Mouse (Mus musculus): ENCODE measurements at regions not wholly inside any gene's neighbourhood (a gene's known extent, or its start where the extent isn't known, plus 50 kb on each side); places are given as distances from the start of the nearest gene placed in this dataset.
"Not testable (repeated sequence)": the region's sequence is repeated elsewhere in the genome, so short reads cannot be mapped to it uniquely, and the experiment has no call there.

GRCm38 (mm10) chr11:71285193-71285592, 54.7 kb upstream of the Nlrp1b start:
- DNase-seq (ENCODE audit: low spot score in 2 of 2), result no peak

- not testable (repeated sequence) for DNase-seq (ENCODE audit: low spot score in 2 of 2)
Observed at GRCm38 (mm10) chr11:71288243-71288642, 57.7 kb upstream of the Nlrp1b start.

- no peak for DNase-seq (ENCODE audit: low spot score in 2 of 2)
Observed at GRCm38 (mm10) chr11:71289490-71289889, 59.0 kb upstream of the Nlrp1b start.

- no peak for DNase-seq (ENCODE audit: low spot score in 2 of 2)
Observed at GRCm38 (mm10) chr11:71299479-71299878, 68.9 kb upstream of the Nlrp1b start.

GRCm38 (mm10) chr11:71323439-71323838, 92.9 kb upstream of the Nlrp1b start:
- no peak for DNase-seq (ENCODE audit: low spot score in 2 of 2)

GRCm38 (mm10) chr11:71337428-71337827, 106.9 kb upstream of the Nlrp1b start:
- no peak for DNase-seq (ENCODE audit: low spot score in 2 of 2)

- no peak for DNase-seq (ENCODE audit: low spot score in 2 of 2)
Observed at GRCm38 (mm10) chr11:71346024-71346423, 115.5 kb upstream of the Nlrp1b start.

GRCm38 (mm10) chr11:71357089-71357488, 126.6 kb upstream of the Nlrp1b start:
- DNase-seq (ENCODE audit: low spot score in 2 of 2), result no peak

- no peak for DNase-seq (ENCODE audit: low spot score in 2 of 2)
Observed at GRCm38 (mm10) chr11:71360856-71361255, 130.3 kb upstream of the Nlrp1b start.

- no peak for DNase-seq (ENCODE audit: low spot score in 2 of 2)
Observed at GRCm38 (mm10) chr11:71371871-71372270, 141.3 kb upstream of the Nlrp1b start.

GRCm38 (mm10) chr11:71375132-71375531, 144.6 kb upstream of the Nlrp1b start:
- no peak for DNase-seq (ENCODE audit: low spot score in 2 of 2)

- DNase-seq (ENCODE audit: low spot score in 2 of 2), result no peak
Observed at GRCm38 (mm10) chr11:71388411-71388810, 157.9 kb upstream of the Nlrp1b start.

GRCm38 (mm10) chr11:71389659-71390058, 159.1 kb upstream of the Nlrp1b start:
- no peak for DNase-seq (ENCODE audit: low spot score in 2 of 2)

- no peak for DNase-seq (ENCODE audit: low spot score in 2 of 2)
Observed at GRCm38 (mm10) chr11:71390151-71390550, 159.6 kb upstream of the Nlrp1b start.

- no peak for DNase-seq (ENCODE audit: low spot score in 2 of 2)
Observed at GRCm38 (mm10) chr11:71390616-71391015, 160.1 kb upstream of the Nlrp1b start.

GRCm38 (mm10) chr11:71393406-71393805, 162.9 kb upstream of the Nlrp1b start:
- DNase-seq (ENCODE audit: low spot score in 2 of 2), result no peak

- DNase-seq (ENCODE audit: low spot score in 2 of 2), result no peak
Observed at GRCm38 (mm10) chr11:71395023-71395422, 164.5 kb upstream of the Nlrp1b start.

GRCm38 (mm10) chr11:71395631-71396030, 165.1 kb upstream of the Nlrp1b start:
- DNase-seq (ENCODE audit: low spot score in 2 of 2), result no peak

GRCm38 (mm10) chr11:71400351-71400750, 169.8 kb upstream of the Nlrp1b start:
- no peak for DNase-seq (ENCODE audit: low spot score in 2 of 2)

- DNase-seq (ENCODE audit: low spot score in 2 of 2), result no peak
Observed at GRCm38 (mm10) chr11:71401411-71402276, 171.1 kb upstream of the Nlrp1b start.

GRCm38 (mm10) chr11:71404361-71404760, 173.8 kb upstream of the Nlrp1b start:
- DNase-seq (ENCODE audit: low spot score in 2 of 2), result no peak

- no peak for DNase-seq (ENCODE audit: low spot score in 2 of 2)
Observed at GRCm38 (mm10) chr11:71407043-71407442, 176.5 kb upstream of the Nlrp1b start.

- no peak for DNase-seq (ENCODE audit: low spot score in 2 of 2)
Observed at GRCm38 (mm10) chr11:71409211-71409765, 178.8 kb upstream of the Nlrp1b start.
